Mouse (Mus musculus) ES-E14 (cell line): ENCODE data around the gene E2f1.

Experiments
- HCFC1 ChIP-seq: IDR thresholded peaks from 2 replicates; pipeline ENCODE4 v1.6.1; 2012; ENCODE audit warnings: low read length, inconsistent platforms, borderline replicate concordance; ENCODE audit not compliant: insufficient read depth
- MAFK ChIP-seq: IDR thresholded peaks from 2 replicates; pipeline ENCODE4 v1.6.1; 2014; ENCODE audit warnings: mild to moderate bottlenecking, low read depth, low read length, inconsistent platforms; ENCODE audit not compliant: insufficient read depth
- ZNF384 ChIP-seq: IDR thresholded peaks from 2 replicates; pipeline ENCODE4 v1.6.1; 2012; ENCODE audit warnings: low read depth, low read length, inconsistent platforms

- TF ChIP-seq ZNF384 (no peak), MAFK (no peak), HCFC1 (no peak)
Measured at GRCm38 (mm10) chr2:154565562-154565961, 4.1 kb downstream of the E2f1 start.
